Mouse (Mus musculus) gonadal fat pad, adult 2 months (tissue): ENCODE measurements around the gene Ehbp1. TPM values are rescaled to one million over a fixed set of nuclear protein-coding genes. Genes with fewer than 3 reads are reported as not detected.

Source experiments
- DNase-seq: peaks from one replicate; pipeline ENCODE4 v3.0.0-alpha.2; 2012; ENCODE audit warnings: low read depth
- polyA plus RNA-seq: library from polyadenylated mRNA; depleted of rRNA; stranded (reverse); fragments of >200 nt; gene quantifications from 2 replicates; pipeline ENCODE4 v1.2.3, GENCODE M21; 2012

Ehbp1 gene
- polyA plus RNA-seq, 1 experiment = 4.8 TPM

DNA sequence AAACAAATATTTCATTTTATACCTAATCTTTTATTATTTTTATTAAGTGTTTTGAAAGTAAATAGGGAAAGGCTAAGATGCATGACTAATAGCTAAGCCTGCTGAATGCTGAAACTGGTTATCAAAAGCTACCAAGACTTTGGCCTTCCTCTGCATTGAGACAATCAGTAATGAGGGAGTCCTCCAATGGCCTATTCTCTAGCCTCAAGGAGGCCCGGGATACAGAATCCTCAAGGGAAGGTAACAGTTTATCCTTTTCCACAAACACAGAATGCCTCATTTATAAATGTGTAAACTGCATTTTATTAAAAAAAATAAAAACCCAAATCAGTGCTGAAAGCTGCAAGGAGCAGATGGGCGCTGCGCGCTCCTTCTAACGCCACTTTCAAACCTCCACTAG is 284.6 kb downstream of the Ehbp1 start:
- no peak for DNase-seq

DNA sequence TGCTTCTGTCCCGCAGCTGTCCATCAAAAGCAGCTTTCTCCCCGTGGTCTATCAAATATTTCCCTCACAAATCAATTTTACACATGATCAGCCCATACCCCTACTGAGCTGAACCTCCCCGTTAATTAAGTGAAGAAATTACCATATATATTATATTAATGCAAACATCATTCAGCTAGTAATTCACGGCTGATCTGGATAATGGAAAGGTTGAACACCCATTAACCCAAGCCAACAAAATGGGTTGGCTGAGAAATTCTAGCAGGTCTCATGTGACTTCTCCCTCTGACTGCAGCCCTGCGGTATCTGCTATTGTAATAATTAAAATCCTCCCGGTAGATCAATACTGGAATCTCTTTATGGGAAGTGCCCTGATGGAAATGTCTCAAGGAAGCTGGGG is 286.2 kb downstream of the Ehbp1 start:
- no peak for DNase-seq

DNA sequence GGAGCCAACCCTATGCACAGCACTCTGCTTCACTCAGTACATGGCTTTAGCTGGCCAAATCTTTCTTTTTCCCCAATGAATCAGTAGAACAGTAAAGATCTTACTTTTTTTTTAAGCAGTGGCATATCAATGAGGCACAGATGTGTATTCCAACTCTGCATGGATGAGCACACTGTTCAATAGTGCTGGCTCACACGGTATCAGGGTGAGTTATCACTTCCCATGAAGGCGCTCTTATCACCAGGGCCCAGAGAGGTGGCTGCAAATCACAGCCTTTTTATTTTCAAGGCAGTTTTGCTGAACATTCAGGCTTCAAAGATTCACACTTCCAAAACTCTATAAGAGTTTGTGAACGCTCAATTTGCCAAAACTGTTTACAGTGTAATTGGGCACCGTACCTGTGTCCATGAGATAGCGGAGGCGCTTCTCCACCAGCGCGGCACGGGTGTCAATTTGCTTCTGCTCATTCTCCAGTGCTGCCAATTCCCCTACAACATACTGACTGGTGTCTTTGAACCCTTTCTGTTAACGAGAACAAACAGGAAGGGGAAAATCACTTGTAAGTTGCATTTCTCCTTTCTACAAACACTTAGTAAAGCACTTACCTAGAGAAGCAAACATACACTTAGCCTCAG is 288.9 kb downstream of the Ehbp1 start:
- no peak for DNase-seq

DNA sequence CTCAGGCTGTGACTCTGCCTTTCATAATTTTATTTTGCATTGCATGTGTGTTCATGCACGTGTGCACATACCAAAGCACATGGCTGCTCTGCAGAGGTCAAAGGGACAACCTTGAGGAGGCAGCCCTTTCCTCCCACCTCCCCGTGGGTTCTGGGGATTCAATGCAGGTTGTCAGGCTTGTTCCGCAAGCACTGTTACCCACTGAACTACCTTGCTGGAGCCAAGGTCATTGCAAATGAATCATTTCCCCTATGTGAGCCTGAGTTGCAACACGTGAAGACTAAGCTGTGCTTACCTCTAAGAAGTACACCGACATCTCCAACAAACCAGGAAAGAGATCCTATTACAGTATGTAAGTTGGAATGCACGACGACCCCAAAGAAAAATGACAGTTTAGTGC is 291.2 kb downstream of the Ehbp1 start:
- DNase-seq = peak; percentile 38

DNA sequence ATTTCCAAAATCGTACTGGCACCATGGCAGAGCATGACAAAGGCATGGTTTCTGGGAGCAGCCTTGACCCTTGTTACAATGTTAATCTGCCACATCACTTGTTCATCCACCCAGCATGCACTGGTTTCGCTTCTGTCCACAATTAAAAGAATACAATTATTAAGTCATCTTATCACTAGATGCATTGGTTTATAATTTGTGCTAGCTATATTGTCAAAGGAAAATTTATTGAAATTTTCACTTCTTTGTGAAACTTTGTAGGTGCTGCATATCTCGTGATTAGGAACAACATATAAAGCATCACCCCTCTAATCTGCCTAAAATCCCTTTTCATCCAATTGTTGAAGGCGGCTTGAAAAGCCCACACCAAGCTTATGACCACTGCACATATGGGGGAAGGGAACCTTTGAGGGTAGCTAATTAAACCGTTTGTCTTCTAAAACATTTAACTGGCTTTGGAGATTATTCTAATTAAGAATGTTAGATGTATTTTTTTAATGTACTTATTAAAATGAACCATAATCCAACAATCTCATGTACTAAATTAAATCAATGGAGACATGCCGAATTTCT is 302.2 kb downstream of the Ehbp1 start:
- no peak for DNase-seq

DNA sequence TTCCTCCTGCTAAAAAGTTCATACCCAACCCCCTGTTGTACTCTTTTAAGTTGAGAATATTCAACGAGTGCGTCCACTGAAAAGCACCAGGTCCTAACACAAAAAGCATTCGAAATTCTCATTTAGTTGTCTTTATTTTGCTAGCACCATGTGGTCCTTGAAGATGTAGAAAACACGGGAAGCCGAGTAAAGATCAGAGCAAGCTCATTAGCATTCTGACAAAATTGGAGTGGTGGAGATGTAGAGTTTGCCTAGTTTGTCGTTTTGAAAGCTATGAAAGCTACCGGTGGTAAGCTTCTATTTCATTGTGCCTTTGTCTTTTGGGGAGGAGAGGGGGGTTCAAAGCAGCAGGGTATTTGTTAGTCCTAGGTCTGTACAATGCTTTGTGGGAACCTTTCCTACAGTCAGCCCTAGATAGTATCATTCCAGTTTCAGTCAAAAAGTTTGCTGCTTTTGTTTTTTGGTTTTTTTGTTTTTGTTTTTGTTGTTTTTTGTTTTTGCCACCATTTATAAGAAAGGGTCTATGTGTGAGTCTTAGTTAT is 307.5 kb downstream of the Ehbp1 start:
- no peak for DNase-seq

DNA sequence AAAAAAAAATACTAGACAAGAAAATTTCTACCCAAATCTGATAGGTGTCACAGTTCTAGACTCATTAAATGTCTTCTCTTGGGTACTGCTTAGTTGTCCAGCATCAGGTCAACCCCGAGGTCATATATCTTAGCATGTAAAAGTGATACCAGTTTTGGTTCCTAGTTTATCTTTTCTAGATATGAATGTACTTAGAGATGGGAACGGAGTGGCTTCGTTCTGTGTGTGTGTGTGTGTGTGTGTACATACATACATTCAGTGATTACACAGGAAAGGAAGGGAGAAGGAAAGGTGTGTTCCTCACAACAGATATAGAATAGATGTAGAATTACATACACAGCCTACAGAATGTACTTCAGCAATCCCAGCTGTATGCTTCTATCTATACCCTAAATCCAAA is 308.5 kb downstream of the Ehbp1 start:
- DNase-seq = no peak

DNA sequence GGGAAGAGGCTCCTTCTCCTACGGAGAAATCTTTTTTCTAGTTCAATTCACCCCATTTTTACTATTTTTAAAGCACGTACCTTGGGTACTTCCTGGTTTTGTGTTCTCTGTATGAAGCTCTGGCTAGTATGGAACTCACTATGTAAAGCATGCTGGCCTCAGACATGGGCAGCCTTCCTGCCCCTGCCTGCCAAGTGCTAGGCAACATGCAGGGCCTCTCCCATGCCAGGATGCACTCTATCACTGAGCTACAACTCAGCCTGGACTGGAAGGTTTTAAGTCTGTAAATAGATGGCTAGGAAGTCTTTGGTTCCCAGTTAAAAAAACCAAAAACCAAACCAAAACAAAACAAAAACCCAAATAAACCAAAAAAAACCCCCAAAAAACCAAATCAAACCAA is 321.5 kb downstream of the Ehbp1 start:
- no peak for DNase-seq

DNA sequence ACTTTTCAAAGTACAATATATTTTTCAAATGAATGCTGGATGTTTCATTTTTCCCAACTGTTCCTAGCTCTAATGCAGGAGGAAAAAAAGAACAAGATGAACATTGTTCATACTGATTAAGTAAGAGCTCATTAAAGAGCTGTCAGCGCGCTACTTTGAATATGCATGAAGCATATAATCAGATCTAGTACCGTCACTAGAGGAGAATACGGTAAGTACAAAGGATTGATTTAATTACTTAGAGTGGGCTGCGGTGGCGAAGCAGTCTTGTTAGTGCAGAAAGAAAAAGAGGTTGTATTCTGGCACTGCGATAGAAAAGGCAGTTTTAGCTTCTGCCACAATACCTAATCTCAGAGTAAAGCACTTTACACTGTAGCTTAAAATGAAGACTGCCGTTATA is 324.6 kb downstream of the Ehbp1 start:
- DNase-seq = no peak

DNA sequence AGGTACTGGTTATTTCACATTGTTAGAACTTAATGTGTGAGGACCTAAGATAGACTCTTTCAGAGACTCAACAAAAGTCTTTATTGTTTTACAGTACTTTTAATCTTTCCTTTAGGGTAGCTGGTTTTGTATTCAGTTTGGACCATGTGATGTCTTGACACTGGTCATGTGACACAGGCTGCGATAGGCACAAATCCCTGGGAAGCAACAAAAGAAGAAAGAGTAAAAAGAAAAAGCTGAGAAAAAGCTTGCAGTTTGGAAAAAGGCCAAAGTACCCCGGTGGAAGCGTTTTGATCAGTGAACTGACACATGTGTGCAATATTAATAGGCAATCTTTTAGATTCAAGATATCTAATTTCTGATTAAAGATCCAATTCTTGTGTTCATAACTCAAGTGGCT is 325.8 kb downstream of the Ehbp1 start:
- no peak for DNase-seq

DNA sequence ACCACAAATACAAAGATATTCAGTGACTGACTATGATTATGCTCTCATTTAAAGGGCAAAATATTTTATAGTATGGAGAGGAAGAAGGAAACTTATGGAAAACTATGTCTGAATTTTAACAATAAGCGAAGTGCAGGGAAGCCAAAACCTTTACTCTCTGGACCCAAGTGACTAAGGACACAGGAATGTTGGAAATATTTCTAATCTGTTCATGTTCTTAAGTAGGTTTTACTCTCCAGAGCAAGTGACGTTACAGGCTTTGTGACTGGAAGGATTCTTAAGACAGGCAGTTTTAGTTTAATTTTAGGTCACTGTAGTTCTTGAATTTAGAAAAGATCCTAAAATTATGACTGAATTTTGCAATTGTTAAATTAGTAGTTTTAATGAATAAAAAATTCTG is 333.3 kb downstream of the Ehbp1 start:
- no peak for DNase-seq

DNA sequence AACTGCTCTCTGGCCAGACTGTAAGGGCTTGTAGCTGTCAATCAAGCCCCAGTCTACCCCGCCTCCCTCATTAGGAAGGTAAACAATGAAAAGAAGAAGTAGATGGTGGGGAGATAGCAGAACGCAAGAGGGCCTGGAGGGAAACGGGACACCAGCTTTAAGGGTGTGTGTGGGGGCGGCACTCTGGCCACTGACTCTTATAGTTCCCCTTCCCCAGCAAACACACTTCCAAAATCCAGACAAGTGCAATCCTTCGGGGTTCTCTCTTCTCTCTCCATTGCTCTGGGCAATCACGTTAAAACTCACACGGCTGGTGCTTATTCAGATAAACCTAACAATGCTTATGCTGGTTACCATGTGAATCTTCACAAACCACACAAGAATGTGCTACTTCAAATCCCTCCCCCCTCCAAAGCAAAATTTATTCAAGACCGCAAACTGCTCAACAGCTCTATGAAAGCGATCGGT is 333.9 kb downstream of the Ehbp1 start:
- DNase-seq = no peak

DNA sequence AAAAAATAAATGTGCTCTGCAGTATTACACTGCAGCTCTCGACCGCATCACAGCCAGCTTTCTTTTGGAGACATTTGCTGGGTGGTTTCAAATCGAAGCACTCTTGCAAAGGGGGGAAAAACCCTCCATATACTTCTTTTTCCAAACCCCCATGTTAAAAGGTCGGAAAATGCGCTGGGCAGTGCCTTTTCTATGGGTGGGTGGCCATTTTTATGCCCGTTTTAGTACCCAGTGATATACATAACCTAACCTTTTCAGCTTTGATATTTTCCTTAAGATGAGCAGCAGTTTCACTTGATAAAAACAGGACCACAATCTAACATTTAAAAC is 334.3 kb downstream of the Ehbp1 start:
- no peak for DNase-seq

DNA sequence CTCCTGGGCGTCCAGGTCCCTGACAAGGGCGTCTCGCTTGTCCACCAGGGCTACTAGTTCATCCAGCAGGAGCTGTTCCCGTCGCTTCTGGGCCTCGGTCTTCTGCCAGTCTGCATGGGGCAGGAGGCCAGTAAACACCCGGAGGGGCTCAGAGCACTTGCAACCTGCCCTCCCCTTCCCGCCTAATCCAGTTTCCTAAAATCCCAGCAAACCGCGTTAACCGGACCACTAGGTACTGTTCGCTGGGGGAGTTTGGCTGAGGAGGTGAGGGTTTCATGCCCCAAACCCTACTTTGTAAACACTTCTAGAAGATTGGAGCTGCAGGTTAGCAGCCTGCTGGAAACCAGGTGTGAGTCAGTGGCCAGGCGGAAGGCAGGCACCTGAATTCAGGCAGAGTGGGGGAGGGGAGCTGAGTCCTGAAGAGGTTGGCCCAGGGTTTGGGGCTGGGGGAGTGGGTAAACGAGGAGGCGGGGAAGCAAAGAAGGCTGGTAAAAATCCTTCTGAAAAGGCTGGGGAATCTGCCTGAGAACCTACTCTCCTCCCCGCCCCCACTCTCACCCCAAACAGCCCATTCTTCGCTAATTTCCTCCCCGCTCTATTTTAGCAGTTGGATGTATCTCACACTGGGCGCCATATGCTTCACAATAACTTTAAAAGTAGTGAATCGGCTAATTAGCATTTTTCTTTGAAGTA is 334.9 kb downstream of the Ehbp1 start:
- no peak for DNase-seq

DNA sequence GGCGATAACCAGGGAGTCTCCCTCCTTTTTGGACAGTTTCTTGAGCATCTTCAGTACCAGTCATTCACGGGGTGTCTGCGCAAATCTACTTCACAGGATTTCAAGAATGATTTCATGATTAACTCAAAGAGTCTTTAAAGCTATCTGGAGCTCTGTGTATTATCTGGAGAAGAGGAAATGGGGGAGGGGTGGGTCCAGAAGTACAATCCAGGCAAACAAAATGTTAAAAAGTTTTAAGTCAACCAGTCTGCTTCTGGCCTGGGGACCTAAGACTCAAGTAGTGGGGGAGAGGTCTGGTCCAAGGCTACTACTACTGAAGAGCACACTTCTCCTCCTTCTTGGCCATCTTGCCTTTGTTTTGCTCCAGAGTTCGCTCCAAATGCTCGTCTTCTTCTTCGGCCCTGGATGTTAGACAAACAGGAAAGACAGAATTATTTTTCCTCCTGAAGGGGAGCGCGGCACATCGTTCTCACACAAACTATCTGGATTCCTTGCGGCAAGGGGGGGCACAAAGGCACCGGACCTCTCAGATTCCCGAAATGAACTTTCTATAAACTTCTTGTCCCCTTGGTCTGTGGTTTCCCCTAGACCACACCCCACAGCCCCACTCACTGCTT is 335.5 kb downstream of the Ehbp1 start:
- no peak for DNase-seq

DNA sequence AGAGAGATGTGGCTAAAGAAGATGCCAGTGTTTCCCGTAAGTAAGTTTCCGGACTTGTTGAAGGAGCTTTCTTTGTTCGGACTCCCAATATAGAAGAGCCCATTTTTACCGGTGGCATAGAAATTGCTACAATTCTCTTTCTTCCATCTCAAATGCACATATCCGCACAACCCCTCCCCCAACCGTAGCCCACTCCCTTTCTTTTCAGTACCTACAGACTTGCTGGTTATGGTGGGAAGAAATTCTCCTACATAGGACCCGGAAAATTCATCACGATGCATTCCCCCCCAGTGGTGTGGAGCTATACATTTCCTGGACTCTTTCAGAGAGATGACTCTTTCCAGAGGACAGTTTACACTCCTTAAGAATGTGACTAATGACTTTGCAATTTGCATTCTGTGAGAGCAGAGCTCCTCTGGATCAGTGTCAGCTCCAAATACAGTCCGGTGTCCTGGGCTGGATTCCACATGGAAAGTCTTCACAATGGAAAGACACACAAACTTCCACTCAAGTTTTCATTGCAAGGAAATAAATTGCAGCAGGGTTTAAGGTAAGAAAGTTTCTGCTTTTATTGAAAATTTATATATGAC is 336.7 kb downstream of the Ehbp1 start:
- DNase-seq = no peak

DNA sequence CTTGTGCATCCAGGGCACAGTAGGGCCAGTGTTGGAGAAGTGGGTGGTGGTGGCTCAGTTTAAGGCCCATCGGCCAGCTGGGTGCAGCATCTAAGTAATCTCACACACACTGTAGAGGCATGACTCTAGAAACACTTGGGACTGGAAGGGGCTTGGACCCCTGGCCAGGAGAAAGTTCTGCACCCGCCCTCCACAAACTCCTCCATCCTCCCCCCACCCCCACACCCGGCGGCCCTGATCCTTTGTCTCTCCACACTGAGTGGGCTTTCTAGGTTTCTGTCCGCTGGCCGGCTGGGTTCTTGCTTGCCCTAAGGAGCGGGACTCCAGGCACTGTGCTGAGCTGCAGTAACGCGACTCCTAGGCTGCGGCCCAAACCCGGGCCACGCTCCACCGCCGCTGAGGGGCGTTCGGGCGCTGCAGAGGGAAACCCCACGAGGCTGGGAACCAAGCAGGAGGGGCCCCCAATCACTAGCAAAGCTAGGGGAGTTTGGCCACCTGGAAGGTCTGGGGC is 337.7 kb downstream of the Ehbp1 start:
- DNase-seq = no peak

DNA sequence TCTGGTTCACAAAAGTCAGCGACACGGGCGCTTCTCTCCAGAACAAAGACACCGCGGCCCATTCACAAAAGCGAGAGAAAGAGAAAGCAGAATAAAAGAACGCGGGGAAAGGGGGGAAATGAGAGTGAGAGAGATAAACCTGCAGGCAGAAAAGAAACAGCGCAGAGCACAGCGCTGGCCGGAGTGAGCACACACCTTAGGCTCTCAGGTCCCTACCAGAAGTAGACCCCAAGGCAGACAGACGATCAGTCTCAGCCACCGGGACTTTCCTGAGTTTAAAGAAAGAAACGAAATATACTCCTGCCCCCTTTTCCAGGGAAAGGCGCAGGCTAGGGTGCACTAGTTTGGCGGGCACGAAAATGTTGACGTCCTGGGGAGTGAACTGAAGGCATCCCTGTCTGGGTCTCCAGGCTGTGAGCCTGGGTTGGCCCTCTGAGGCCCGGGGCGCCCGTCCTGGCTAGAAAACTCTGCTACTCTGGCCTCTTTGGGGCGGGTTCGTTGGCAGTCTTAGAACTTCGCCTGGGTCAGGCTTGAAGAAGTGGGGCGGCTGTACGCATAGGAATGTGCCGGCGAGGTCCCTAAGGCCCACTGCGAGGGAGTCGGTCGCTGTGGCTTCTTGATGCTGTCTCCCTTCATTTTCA is 338.6 kb downstream of the Ehbp1 start:
- no peak for DNase-seq

DNA sequence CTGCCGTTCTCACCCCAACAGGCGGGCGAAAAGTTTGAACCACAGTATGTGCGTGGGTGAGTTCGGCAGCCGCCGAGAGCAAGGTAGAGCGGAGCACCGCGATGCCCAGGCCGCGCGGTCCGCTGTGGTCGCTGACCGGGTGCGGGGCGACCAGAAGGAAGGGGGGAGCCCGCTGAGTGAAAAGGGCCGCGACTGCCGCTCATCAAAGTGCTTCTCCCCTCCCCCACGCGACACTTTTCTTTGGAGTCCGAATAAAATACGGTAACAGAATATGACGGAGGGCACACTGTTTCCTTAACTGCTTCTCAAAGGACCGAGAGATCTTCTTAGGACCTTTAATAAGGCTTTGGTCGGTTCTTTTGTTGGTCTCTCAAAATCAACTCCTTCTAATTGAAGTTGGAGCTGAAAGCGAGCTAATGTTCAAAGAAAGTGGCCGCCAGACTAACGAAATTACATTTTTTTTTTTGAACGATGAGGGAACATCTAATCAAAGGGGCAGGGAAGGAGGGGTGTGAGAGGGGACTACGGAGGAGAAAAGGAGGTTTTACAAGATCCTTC is 339.2 kb downstream of the Ehbp1 start, which contains the start of gene Otx1:
Gene Otx1 (minus strand): TSS at position 115 of the 558 bp plus-strand sequence.
- DNase-seq = no peak

DNA sequence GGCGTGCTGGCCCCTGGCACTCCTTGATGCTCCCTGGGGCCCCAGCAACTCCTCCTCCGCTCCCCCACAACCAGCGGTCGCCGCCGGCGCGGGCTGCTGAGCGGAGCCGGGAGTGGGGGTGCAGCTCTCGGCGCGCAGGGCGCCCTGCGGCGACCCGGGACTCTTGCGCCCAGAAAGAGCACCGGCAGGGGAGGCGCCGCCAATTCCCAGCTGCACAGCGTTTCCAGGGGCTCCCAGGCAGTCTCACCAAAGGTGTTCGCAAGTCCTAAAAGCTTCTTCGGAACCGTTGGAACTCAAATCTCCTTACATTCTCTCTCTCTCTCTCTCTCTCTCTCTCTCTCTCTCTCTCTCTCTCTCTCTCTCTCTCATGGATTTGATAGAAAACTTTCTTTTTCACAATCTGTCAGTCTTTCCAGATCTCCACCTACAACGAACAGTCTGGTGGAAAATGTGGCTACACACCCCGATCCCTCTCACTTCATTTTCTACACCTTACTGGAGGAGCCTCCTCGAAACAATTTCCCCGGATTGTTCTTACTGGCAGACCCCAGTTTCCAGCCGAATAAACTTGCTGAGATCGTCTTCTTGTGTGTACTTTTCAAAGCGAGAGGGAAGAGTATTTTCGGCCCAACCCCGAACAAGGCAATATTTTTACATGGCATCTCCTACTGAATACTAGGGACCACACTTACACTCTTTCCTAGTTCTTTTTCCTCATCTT is 339.9 kb downstream of the Ehbp1 start:
- DNase-seq = no peak
